Mouse (Mus musculus): ENCODE data around the gene Ddt.

Gene Ddt

GRCm38 (mm10) chr10:75774102-75774501 lies 888 bp upstream of the Ddt start:
- in situ Hi-C loops (cut with MseI, MboI), result no loop called here

- in situ Hi-C loops (cut with MseI, MboI), result loop anchor here in 1 of 2 experiments (10.0 kb wide), 1 partner anchor 167 kb away; the partner anchor contains the start of genes Chchd10 and Mmp11
Observed at GRCm38 (mm10) chr10:75767756-75768155, 5.5 kb downstream of the Ddt start.

- in situ Hi-C loops (cut with MseI, MboI), result loop anchor here in 1 of 2 experiments (10.0 kb wide), 1 partner anchor 168 kb away; the partner anchor contains the start of genes Chchd10 and Mmp11
Observed at GRCm38 (mm10) chr10:75766856-75767255, 6.4 kb downstream of the Ddt start.

GRCm38 (mm10) chr10:75764519-75765473 lies 8.4 kb downstream of the Ddt start:
- in situ Hi-C loops (cut with MseI, MboI), result loop anchor here in 1 of 2 experiments (10.0 kb wide), 1 partner anchor 170 kb away; the partner anchor contains the start of genes Chchd10 and Mmp11

GRCm38 (mm10) chr10:75763682-75764518 lies 9.3 kb downstream of the Ddt start, which contains the start of gene Cabin1:
Gene Cabin1 (minus strand): TSS chr10:75764341.
- in situ Hi-C loops (cut with MseI, MboI), result loop anchor here in 1 of 2 experiments (10.0 kb wide), 1 partner anchor 171 kb away; the partner anchor contains the start of genes Chchd10 and Mmp11

- in situ Hi-C loops (cut with MseI, MboI), result loop anchor here in 1 of 2 experiments (10.0 kb wide), 1 partner anchor 172 kb away; the partner anchor contains the start of genes Chchd10 and Mmp11
Observed at GRCm38 (mm10) chr10:75762413-75762812, 10.8 kb downstream of the Ddt start.

GRCm38 (mm10) chr10:75760311-75760710 lies 12.9 kb downstream of the Ddt start:
- in situ Hi-C loops (cut with MseI, MboI), result loop anchor here in 1 of 2 experiments (10.0 kb wide), 1 partner anchor 174 kb away; the partner anchor contains the start of genes Chchd10 and Mmp11

- in situ Hi-C loops (cut with MseI, MboI), result no loop called here
Observed at GRCm38 (mm10) chr10:75756719-75757118, 16.5 kb downstream of the Ddt start.

- in situ Hi-C loops (cut with MseI, MboI), result loop anchor here in 1 of 2 experiments (10.0 kb wide), 1 partner anchor 211 kb away; the partner anchor contains the start of gene Gm5134
Observed at GRCm38 (mm10) chr10:75744017-75744416, 29.2 kb downstream of the Ddt start.

- in situ Hi-C loops (cut with MseI, MboI), result loop anchor here in 1 of 2 experiments (10.0 kb wide), 1 partner anchor 211 kb away; the partner anchor contains the start of gene Gm5134
Observed at GRCm38 (mm10) chr10:75743369-75743768, 29.8 kb downstream of the Ddt start.

- in situ Hi-C loops (cut with MseI, MboI), result loop anchor here in 1 of 2 experiments (10.0 kb wide), 1 partner anchor 214 kb away; the partner anchor contains the start of gene Gm5134
Observed at GRCm38 (mm10) chr10:75740866-75741265, 32.3 kb downstream of the Ddt start.

- in situ Hi-C loops (cut with MseI, MboI), result no loop called here
Observed at GRCm38 (mm10) chr10:75725449-75725848, 47.8 kb downstream of the Ddt start.
